Mouse (Mus musculus): ENCODE measurements around the gene Palld. TPM values are rescaled to one million over a fixed set of nuclear protein-coding genes. Genes with fewer than 3 reads are reported as not detected.

Gene Palld
- polyA plus RNA-seq, 1 experiment from 2014 or later: 62.9 TPM

DNA sequence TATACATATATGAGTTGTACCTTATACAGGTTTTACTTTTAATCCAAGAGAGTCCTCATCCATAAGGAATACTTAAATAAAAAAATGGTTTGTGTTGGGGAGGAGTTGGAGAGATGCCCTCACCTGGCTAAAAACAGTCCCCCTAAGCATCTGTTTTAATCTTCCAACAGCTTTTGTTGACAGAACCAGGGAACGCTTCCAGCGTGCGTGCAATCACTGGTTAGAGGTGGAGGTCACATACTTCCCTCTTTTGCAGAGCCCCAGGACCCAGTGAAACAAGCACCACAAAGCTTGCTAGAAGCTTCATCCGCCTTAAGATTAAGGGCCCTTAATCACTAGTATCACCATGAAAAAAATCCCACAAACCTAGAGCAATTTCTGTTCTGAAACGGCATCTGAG is 365.0 kb downstream of the Palld start:
- 89% methylated on average over 5 of the region's 5 CpGs for WGBS
- H3K9me3 ChIP-seq (ENCODE audit: control insufficient read depth, low read length): no peaks in the 10 kb centered on the region
- no peaks in the 10 kb centered on the region for H3K4me1 ChIP-seq (ENCODE audit: control insufficient read depth, insufficient read depth, low read length)
- H3K4me3 ChIP-seq (ENCODE audit: low read depth, low read length): no peak overlapping the region
- H3K27me3 ChIP-seq (ENCODE audit: control insufficient read depth, insufficient read depth, low read length): no peaks in the 10 kb centered on the region
- H3K36me3 ChIP-seq (ENCODE audit: control insufficient read depth, insufficient read depth, low read length): peaks cover 6% of the 10 kb centered on the region
- no peak overlapping the region for H3K27ac ChIP-seq (replicated peaks; ENCODE audit: low read depth, low read length)
- ATAC-seq (ENCODE audit: insufficient number of reproducible peaks, low FRiP score, low TSS enrichment, low read depth) (no peak), DNase-seq (ENCODE audit: low spot score) (no peak)
- no peak overlapping the region for H3K4me2 ChIP-seq (ENCODE audit: low read depth, severe bottlenecking)
- H3K9ac ChIP-seq (ENCODE audit: low read length): no peak overlapping the region

DNA sequence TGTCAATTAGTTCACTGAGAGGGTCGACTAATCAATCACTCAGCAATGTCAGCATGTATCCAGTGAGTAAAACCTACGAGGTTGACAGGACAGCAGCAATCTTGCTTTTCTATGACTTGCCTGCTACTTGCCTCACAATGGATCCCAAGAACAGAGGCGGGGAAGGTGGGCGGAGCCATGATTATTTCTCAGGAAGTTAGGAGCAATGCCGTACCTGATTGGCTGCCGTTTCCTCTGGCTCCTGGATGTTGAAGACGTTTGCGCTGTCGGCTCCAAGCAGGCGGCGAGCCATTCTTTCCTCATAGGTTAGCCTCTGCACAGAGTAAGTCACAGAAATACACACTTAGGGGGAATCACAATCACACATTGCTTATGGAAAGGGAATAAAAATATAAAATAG is 367.0 kb downstream of the Palld start:
- Histone ChIP-seq H3K36me3 (ENCODE audit: control insufficient read depth, insufficient read depth, low read length) (peaks cover 8% of the 10 kb centered on the region), H3K4me2 (ENCODE audit: low read depth, severe bottlenecking) (no peak overlapping the region), H3K9ac (ENCODE audit: low read length) (no peak overlapping the region), H3K9me3 (ENCODE audit: control insufficient read depth, low read length) (no peaks in the 10 kb centered on the region), H3K27ac (replicated peaks; ENCODE audit: low read depth, low read length) (no peak overlapping the region), H3K4me3 (ENCODE audit: low read depth, low read length) (no peak overlapping the region), H3K4me1 (ENCODE audit: control insufficient read depth, insufficient read depth, low read length) (no peaks in the 10 kb centered on the region), H3K27me3 (ENCODE audit: control insufficient read depth, insufficient read depth, low read length) (no peaks in the 10 kb centered on the region)
- DNase-seq (ENCODE audit: low spot score) (no peak), ATAC-seq (ENCODE audit: insufficient number of reproducible peaks, low FRiP score, low TSS enrichment, low read depth) (no peak)
- WGBS: 77% methylated on average over 11 of the region's 11 CpGs

DNA sequence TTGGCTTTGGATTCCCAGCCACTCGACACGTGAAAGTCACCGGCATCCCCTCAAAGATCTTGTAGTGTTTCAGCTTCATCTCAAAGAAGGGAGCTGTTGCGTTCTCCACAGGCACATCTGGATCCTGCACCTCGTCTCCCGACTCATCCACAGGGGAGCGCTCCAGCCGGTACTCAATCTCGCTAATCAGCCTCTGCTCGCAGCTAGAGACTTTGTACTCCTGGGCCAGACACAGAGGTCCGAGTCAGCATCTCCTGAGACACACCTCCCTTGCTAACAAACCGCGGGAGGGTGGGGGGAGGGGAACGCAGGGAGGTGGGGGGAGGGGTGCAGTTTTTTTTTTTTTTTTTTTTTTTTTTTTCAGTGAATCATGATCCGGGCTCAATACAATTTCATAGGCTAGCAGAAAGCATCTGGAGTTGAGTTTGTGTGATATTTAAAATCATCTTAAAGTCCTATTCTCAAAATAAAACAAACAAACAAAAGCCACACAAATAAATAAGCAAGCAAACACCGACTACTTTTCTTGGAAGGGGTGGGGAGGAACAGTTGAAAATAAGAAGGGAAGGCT is 369.0 kb downstream of the Palld start:
- H3K4me2 ChIP-seq (ENCODE audit: low read depth, severe bottlenecking): no peak overlapping the region
- WGBS: 41% methylated on average over 16 of the region's 16 CpGs
- peaks cover 11% of the 10 kb centered on the region for H3K36me3 ChIP-seq (ENCODE audit: control insufficient read depth, insufficient read depth, low read length)
- no peak for DNase-seq (ENCODE audit: low spot score)
- no peaks in the 10 kb centered on the region for H3K27me3 ChIP-seq (ENCODE audit: control insufficient read depth, insufficient read depth, low read length)
- no peak for ATAC-seq (ENCODE audit: insufficient number of reproducible peaks, low FRiP score, low TSS enrichment, low read depth)
- H3K9me3 ChIP-seq (ENCODE audit: control insufficient read depth, low read length): no peaks in the 10 kb centered on the region
- H3K4me1 ChIP-seq (ENCODE audit: control insufficient read depth, insufficient read depth, low read length): no peaks in the 10 kb centered on the region
- H3K9ac ChIP-seq (ENCODE audit: low read length): no peak overlapping the region
- no peak overlapping the region for H3K4me3 ChIP-seq (ENCODE audit: low read depth, low read length)
- H3K27ac ChIP-seq (replicated peaks; ENCODE audit: low read depth, low read length): no peak overlapping the region

GRCm38 (mm10) chr8:61532831-61533230 is 369.7 kb downstream of the Palld start:
- H3K4me1 ChIP-seq (ENCODE audit: control insufficient read depth, insufficient read depth, low read length): no peaks in the 10 kb centered on the region
- no peak overlapping the region for H3K9ac ChIP-seq (ENCODE audit: low read length)
- ATAC-seq (ENCODE audit: insufficient number of reproducible peaks, low FRiP score, low TSS enrichment, low read depth) (no peak), DNase-seq (ENCODE audit: low spot score) (no peak)
- no peak overlapping the region for H3K4me2 ChIP-seq (ENCODE audit: low read depth, severe bottlenecking)
- H3K27ac ChIP-seq (replicated peaks; ENCODE audit: low read depth, low read length): no peak overlapping the region
- peaks cover 11% of the 10 kb centered on the region for H3K36me3 ChIP-seq (ENCODE audit: control insufficient read depth, insufficient read depth, low read length)
- WGBS: 83% methylated on average over 5 of the region's 5 CpGs
- no peaks in the 10 kb centered on the region for H3K9me3 ChIP-seq (ENCODE audit: control insufficient read depth, low read length)
- no peaks in the 10 kb centered on the region for H3K27me3 ChIP-seq (ENCODE audit: control insufficient read depth, insufficient read depth, low read length)
- no peak overlapping the region for H3K4me3 ChIP-seq (ENCODE audit: low read depth, low read length)

DNA sequence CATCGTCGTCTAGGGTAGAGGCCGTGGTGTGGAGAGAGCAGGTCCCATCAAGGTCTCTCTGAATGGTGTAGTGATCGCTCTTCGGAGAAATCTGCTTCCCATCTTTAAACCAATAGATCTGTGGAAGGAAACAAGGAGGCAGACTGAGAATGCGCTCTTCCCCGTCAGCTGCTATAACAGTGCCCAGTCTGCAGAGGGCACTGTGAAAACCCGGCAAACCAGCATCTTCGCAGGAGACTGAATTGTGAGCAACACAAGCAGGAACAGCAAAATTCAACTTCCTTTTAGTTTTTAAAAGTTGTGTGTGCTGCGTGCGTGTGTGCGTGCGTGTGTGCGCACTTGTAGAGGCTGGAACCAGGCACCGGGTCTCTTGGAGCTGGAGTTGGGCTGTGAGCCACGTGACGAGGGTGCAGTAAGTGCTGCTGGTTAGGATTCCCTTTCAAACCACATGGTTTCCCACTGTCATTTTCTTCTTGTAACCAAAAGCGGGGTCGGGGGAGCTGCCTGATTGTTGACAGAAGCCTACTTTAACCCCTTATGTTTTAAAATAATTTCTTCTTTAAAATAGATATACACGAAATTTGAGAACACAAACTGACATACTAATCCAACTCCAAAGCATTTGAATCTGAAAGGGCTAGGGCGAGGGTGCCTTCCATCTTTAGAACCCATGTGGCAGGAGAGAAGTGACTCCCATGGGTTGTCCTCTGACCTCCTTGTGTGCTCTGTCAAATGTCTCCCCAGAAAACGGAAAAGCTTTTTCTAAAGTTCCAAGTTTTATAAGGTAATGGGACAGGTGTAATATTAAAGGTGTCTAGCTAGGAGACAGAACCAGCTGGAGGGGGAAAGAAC is 370.3 kb downstream of the Palld start:
- H3K36me3 ChIP-seq (ENCODE audit: control insufficient read depth, insufficient read depth, low read length): peaks cover 11% of the 10 kb centered on the region

GRCm38 (mm10) chr8:61528642-61529041 is 373.8 kb downstream of the Palld start:
- 93% methylated on average over 6 of the region's 6 CpGs for WGBS
- no peak overlapping the region for H3K4me3 ChIP-seq (ENCODE audit: low read depth, low read length)
- H3K36me3 ChIP-seq (ENCODE audit: control insufficient read depth, insufficient read depth, low read length): peaks cover 7% of the 10 kb centered on the region; the same call in 1 of the 2 replicates
- ATAC-seq (ENCODE audit: insufficient number of reproducible peaks, low FRiP score, low TSS enrichment, low read depth) (no peak), DNase-seq (ENCODE audit: low spot score) (no peak)
- no peak overlapping the region for H3K9ac ChIP-seq (ENCODE audit: low read length)
- no peak overlapping the region for H3K27ac ChIP-seq (replicated peaks; ENCODE audit: low read depth, low read length)
- H3K4me1 ChIP-seq (ENCODE audit: control insufficient read depth, insufficient read depth, low read length): no peaks in the 10 kb centered on the region
- no peaks in the 10 kb centered on the region for H3K9me3 ChIP-seq (ENCODE audit: control insufficient read depth, low read length)
- no peak overlapping the region for H3K4me2 ChIP-seq (ENCODE audit: low read depth, severe bottlenecking)
- H3K27me3 ChIP-seq (ENCODE audit: control insufficient read depth, insufficient read depth, low read length): no peaks in the 10 kb centered on the region

More for the DNA sequence above, 370.3 kb downstream of the Palld start:
- no peak overlapping the region for H3K27ac ChIP-seq (replicated peaks; ENCODE audit: low read depth, low read length)
- H3K27me3 ChIP-seq (ENCODE audit: control insufficient read depth, insufficient read depth, low read length): no peaks in the 10 kb centered on the region
- H3K9me3 ChIP-seq (ENCODE audit: control insufficient read depth, low read length): no peaks in the 10 kb centered on the region
- H3K4me3 ChIP-seq (ENCODE audit: low read depth, low read length): no peak overlapping the region
- no peak overlapping the region for H3K4me2 ChIP-seq (ENCODE audit: low read depth, severe bottlenecking)
- H3K4me1 ChIP-seq (ENCODE audit: control insufficient read depth, insufficient read depth, low read length): no peaks in the 10 kb centered on the region
- no peak overlapping the region for H3K9ac ChIP-seq (ENCODE audit: low read length)
- ATAC-seq (ENCODE audit: insufficient number of reproducible peaks, low FRiP score, low TSS enrichment, low read depth) (no peak), DNase-seq (ENCODE audit: low spot score) (no peak)
- 70% methylated on average over 22 of the region's 22 CpGs for WGBS

GRCm38 (mm10) chr8:61528197-61528596 is 374.3 kb downstream of the Palld start:
- ATAC-seq (ENCODE audit: insufficient number of reproducible peaks, low FRiP score, low TSS enrichment, low read depth) (no peak), DNase-seq (ENCODE audit: low spot score) (no peak)
- H3K9me3 ChIP-seq (ENCODE audit: control insufficient read depth, low read length): no peaks in the 10 kb centered on the region
- no peak overlapping the region for H3K9ac ChIP-seq (ENCODE audit: low read length)
- H3K27ac ChIP-seq (replicated peaks; ENCODE audit: low read depth, low read length): no peak overlapping the region
- H3K4me2 ChIP-seq (ENCODE audit: low read depth, severe bottlenecking): no peak overlapping the region
- H3K4me1 ChIP-seq (ENCODE audit: control insufficient read depth, insufficient read depth, low read length): no peaks in the 10 kb centered on the region
- H3K36me3 ChIP-seq (ENCODE audit: control insufficient read depth, insufficient read depth, low read length): peaks cover 7% of the 10 kb centered on the region; the same call in 1 of the 2 replicates
- WGBS: 92% methylated on average over 9 of the region's 9 CpGs
- no peak overlapping the region for H3K4me3 ChIP-seq (ENCODE audit: low read depth, low read length)
- H3K27me3 ChIP-seq (ENCODE audit: control insufficient read depth, insufficient read depth, low read length): no peaks in the 10 kb centered on the region

DNA sequence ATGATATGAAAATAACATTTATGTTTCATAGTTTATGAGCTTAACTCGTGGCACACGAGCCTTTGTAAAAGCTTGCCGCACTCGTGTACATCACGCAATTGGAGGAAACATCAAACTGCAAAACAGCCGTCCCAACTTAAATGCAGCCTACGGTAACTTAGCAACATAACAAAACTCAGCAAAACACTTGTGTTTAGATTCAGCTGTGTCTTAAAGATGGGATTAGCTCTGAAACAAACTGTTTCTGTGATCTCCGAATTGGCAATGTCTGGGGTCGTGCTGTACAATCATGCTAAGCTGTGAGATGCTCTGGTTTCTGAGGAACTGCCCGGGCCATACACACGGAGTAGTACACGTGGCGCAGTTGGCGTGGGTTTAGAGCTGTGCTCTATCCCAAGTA is 375.5 kb downstream of the Palld start:
- Histone ChIP-seq H3K27me3 (ENCODE audit: control insufficient read depth, insufficient read depth, low read length) (no peaks in the 10 kb centered on the region), H3K9me3 (ENCODE audit: control insufficient read depth, low read length) (no peaks in the 10 kb centered on the region), H3K36me3 (ENCODE audit: control insufficient read depth, insufficient read depth, low read length) (peaks cover 6% of the 10 kb centered on the region; the same call in 1 of the 2 replicates), H3K4me1 (ENCODE audit: control insufficient read depth, insufficient read depth, low read length) (no peaks in the 10 kb centered on the region), H3K4me2 (ENCODE audit: low read depth, severe bottlenecking) (no peak overlapping the region), H3K4me3 (ENCODE audit: low read depth, low read length) (no peak overlapping the region), H3K27ac (replicated peaks; ENCODE audit: low read depth, low read length) (no peak overlapping the region), H3K9ac (ENCODE audit: low read length) (no peak overlapping the region)
- ATAC-seq (ENCODE audit: insufficient number of reproducible peaks, low FRiP score, low TSS enrichment, low read depth) (no peak), DNase-seq (ENCODE audit: low spot score) (no peak)
- 93% methylated on average over 14 of the region's 14 CpGs for WGBS

Data from limb, embryonic 11.5 days (tissue).